Mouse (Mus musculus) gastrocnemius, postnatal 36 days (tissue): Measurements from ENCODE around the gene Phrf1. TPM values are rescaled to one million over a fixed set of nuclear protein-coding genes. Genes with fewer than 3 reads are reported as not detected.
"Not testable (repeated sequence)": the region's sequence is repeated elsewhere in the genome, so short reads cannot be mapped to it uniquely, and the experiment has no call there.

Source experiments
- DNase-seq, 2 experiments: peaks; one replicate each; pipeline ENCODE4 v3.0.0; 2022
- intact Hi-C: fragments of 180-260 bp; cut with DNase I; formaldehyde crosslinking; loops from one replicate; pipeline ENCODE4 v1.15.1; 2025
- total RNA-seq, 2 experiments: library from RNA; stranded (reverse); gene quantifications; 2 replicates each; pipeline ENCODE4 v1.2.3; 2021

The Phrf1 gene
- total RNA-seq, 2 experiments from 2014 or later: 19.2 to 20.6 TPM

DNA sequence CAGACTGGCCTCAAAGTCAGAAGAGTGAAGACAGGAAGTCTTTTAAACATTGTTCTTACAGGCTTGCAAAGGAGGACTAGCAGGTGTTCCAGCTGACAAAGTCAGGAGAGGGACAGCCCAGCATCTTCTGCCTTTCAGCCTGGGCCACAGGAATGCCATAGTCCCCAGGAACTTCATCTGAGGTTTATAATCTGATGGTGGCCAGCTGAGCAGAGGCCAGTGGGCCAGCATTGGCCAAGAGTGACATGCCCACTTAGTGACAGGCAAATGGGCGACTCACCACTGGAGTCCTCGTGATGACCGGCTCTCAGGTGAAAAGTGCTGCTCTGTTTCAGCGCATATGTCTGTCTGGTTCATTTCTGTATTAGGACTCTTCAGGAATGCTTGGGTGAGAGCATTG is 2.0 kb downstream of the Phrf1 start:
- DNase-seq: no peak
- intact Hi-C loops: no loop called here

GRCm38 (mm10) chr7:141231111-141231510 is 2.5 kb downstream of the Phrf1 start:
- no peak for DNase-seq
- intact Hi-C loops: no loop called here

DNA sequence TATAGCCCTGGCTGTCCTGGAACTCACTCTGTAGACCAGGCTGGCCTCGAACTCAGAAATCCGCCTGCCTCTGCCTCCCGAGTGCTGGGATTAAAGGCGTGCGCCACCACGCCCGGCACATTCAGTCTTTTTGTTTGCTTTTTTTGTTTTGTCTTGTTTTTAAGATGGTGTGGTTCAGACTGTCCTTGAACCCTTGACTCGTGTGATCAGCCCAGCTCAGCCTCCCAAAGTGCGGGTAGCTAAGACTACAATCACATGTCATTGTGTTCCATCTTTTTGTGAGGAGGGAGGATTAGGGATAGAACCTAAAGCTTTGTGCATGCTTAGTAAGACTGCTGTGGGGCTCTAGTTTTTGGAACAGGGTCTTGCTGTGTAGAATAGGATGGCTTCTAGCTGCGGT is 3.0 kb downstream of the Phrf1 start:
- intact Hi-C loops: no loop called here
- no peak for DNase-seq

DNA sequence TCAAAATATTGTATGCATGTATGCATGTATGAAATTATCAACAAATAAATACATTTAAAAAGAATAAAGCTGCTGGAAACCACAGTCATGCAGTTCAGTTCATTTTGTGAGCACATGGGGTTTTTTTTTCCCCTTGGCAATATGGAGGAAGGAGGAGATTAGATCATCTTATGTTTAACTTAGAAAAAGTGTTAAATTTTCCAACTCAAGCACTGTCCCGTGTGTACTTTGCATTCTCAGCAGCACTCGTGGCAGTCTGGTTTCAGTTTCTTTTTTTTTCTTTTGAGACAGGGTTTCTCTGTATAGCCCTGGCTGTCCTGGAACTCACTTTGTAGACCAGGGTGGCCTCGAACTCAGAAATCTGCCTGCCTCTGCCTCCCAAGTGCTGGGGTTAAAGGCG is 21.9 kb downstream of the Phrf1 start:
- DNase-seq, intact Hi-C loops: not testable (repeated sequence)

- intact Hi-C loops: no loop called here
These were observed 27.6 kb downstream of the Phrf1 start for GRCm38 (mm10) chr7:141256159-141256558.

GRCm38 (mm10) chr7:141261480-141261879 is 32.9 kb downstream of the Phrf1 start:
- no peak for DNase-seq
- intact Hi-C loops: no loop called here

More at GRCm38 (mm10) chr7:141256159-141256558, 27.6 kb downstream of the Phrf1 start:
- DNase-seq: no peak

DNA sequence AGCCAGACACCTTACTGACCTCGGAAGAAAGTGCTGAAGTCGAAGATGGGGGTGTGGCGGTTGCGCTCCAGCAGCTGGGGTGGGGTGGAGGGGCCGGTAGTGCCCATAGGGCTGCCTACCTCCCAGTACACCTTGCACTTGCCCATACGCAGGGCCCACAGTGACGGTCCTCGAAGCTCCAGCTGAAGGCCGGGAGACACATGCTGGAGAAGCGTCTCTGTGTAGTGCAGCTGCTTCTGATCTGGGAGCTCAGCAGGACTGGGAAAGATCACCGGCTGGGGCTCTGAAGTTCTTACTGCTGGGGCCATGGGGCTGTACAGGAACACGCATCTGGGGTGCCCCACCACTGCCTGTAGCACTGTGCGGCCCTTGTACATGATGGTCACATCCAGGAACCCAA is 35.1 kb downstream of the Phrf1 start:
- intact Hi-C loops: no loop called here
- DNase-seq: no peak

DNA sequence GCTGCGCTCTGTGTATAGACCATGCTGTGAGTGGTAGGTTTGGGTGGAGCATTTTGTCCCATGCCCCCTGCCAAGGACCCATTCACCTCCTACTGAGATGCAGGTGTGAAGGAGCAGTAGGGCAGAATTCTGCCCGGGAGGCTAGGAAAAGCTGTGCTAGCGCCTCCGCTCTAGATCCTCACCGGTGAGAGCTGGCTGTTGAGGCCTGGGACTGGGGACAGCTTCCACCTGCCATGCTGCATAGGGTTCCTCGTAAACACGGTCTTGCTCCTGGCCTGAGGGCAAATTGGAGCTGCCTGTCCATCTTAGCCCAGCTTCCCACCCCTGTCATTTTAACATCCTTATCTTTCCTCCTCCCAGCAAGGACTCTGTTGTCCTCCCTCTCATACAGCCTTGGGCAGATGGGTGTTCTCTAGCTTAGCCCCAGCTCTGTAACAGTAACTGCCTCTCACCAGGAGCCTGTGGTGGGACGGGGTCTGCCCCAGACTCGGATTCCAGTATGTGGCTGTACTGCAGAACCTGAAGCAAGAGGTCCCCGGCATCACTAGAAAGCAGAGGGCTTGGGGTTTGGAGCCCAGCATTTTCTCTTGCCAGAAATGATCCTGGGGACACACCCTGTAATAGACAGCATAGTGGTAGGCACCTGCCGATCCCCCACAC is 35.6 kb downstream of the Phrf1 start:
- no peak for DNase-seq
- intact Hi-C loops: no loop called here

DNA sequence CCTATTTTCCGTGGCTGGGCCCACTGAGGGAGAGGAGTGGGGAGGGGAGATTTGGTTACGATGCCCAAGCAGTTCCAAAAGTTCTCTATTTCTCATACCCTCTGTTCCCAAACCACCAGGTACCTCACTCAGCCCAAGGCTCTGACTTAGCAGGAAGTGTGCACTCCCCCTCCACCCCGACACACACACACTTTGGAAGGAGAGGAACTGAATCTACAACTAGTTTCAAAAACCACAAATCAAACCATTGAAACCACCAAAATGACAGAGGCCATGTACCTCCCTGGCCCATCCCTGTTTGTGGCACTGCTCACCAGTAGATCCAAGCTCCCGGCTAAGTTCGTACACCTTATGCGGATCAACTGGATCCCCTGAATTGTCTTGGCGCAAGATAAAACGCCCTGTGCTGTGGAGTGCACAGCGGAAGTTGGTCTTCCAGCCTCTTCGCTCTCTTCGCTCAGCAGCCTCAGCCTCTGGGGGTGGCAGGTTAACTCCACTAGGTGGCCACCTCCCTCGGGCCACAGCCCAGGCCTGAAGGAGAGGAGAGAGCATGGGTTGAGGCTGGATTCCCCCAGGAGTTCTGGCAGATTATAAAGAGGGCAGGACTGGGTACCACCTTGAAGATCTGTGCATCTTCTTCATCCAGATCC is 36.3 kb downstream of the Phrf1 start:
- intact Hi-C loops: loop anchor here (1.0 kb wide), 1 partner anchor 99 kb away; no protein-coding TSS in a partner anchor
- DNase-seq: no peak

- intact Hi-C loops: loop anchor here (1.0 kb wide), 1 partner anchor 99 kb away; no protein-coding TSS in a partner anchor
- no peak for DNase-seq
These were observed 36.8 kb downstream of the Phrf1 start for GRCm38 (mm10) chr7:141265411-141265738.

- intact Hi-C loops: loop anchor here (1.0 kb wide), 1 partner anchor 98 kb away; no protein-coding TSS in a partner anchor
- peak; percentile 53 to 57 for DNase-seq
These were observed 37.4 kb downstream of the Phrf1 start, which contains the start of gene Irf7 for GRCm38 (mm10) chr7:141265739-141266561. Gene Irf7 (minus strand): TSS chr7:141266481.

- intact Hi-C loops: no loop called here
- DNase-seq: no peak
These were observed 40.1 kb downstream of the Phrf1 start for GRCm38 (mm10) chr7:141268466-141269272.

GRCm38 (mm10) chr7:141269273-141269545 is 40.6 kb downstream of the Phrf1 start:
- no peak for DNase-seq
- intact Hi-C loops: no loop called here

DNA sequence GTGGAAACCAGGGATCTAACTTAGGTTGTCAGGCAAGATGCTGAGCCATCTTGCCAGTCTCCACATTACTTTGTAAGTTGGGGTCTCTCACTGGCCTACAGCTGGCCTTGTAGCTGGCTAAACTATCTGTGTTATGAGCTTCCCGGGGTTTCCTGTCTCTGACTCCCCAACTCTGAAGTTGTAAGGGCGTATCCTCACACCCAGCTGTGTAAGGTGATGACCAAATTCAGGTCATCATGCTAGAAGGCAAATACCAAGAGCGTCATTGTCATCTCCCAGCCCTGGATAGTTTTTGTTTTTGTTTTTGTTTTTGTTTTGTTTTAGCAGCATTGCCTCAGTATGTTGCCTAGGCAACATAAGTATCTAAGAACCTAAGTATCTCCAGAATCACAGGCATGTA is 42.0 kb downstream of the Phrf1 start:
- intact Hi-C loops: no loop called here
- DNase-seq: no peak

GRCm38 (mm10) chr7:141275356-141275755 is 46.8 kb downstream of the Phrf1 start:
- no peak for DNase-seq
- intact Hi-C loops: no loop called here

GRCm38 (mm10) chr7:141276546-141276945 is 48.0 kb downstream of the Phrf1 start, which contains the start of gene Cdhr5:
Gene Cdhr5 (minus strand): TSS chr7:141276786.
- DNase-seq: no peak
- intact Hi-C loops: no loop called here

GRCm38 (mm10) chr7:141277701-141278678 is 49.4 kb downstream of the Phrf1 start:
- intact Hi-C loops: no loop called here
- no peak for DNase-seq

DNA sequence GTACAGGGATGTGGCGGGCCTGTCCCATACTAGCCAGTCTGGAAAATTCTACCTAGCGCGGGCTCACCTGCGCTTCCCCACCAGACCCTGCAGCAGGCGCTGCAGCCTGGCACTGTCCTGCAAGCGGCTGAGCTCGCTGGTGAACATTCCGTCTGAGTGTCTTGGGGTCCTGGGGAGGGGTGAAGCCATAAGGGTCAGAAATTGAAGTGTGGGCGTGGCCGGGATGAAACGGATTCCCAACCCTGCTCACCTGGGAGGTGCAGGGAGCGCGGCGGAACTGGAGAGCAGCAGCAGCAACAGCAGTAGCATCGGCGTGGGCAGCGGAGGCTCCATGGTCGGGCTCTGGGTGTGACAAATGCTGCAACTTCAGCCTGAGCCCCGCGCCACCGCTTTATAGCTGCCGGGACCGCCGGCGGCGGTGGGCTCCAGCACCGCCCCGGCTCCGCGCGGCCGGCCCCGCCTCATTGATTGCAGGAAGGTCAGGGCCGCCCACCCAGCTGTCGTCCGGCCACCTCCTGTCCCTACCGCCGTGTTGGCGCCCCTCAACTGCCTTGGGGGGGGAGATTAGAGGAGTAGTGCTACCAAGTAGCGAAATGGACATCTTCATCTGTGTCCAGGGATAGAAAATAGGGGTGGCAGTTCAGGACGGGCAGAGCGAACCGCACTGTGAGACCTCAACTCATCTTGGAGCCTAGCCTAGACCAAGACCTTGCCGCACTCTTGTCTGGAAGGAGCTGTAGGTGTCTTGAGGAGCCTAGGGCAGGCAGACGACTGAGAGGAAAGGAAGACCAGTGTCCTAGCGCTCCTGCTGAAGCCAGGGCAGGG is 50.4 kb downstream of the Phrf1 start, which contains the start of gene Sct:
Gene Sct (minus strand): TSS at position 368 of the 825 bp plus-strand sequence.
- DNase-seq: no peak
- intact Hi-C loops: no loop called here
